Mouse (Mus musculus): ENCODE data around the gene Disp1. TPM values are rescaled to one million over a fixed set of nuclear protein-coding genes. Genes with fewer than 3 reads are reported as not detected.

The Disp1 gene
- total RNA-seq, 2 experiments from 2014 or later, result 5.3 to 6.2 TPM

DNA sequence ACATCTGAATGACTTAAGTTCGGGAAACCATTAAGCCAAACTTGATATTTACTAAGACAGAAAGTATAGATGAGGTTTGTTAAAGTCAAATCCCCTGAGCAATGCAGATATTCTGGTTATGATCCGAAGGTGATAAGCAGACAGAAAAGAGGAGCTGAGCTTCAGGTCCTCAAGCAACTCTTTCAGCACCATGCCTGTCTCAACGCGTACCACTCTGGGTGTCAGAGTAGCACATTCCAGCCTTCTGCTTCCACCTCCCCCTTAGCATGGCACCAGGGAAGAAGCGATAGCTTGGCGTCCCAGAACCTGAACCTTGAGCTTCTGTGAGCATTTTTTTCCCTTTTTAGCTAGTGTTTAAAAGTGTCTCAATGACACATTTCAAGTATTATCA, 57.1 kb downstream of the Disp1 start:
- ATAC-seq (replicated peaks; ENCODE audit: poor library complexity), result no peak

DNA sequence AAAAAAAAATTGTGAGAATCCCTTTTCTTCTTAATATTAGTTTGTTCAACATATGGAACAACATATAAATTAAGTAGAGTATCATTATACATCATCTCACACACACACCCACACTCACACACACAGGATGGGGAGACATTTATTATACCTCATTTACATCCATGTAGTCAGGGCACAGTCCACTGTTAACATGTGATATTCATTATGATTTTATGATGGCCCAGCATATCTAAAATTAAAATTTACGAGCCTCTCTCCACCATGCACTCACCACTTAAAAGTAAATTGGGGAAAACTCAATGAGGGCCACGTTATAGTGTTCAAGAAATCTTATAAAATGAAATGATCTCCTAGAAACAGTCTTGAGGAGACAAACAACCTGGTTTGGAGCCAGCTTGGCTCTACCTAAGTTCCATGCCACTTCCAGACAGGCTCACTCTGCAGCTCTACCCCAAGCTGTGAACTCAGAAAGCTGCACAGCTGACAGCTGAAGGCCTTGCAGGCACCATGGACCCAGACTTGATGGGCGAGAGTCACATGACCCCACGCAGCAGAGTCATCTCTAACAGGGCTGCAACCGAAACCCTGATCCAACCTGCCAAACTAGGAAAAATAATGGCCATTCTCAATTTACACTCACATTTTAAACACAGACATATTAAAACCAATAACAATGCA, 57.7 kb downstream of the Disp1 start:
- ATAC-seq (replicated peaks; ENCODE audit: poor library complexity), result no peak

DNA sequence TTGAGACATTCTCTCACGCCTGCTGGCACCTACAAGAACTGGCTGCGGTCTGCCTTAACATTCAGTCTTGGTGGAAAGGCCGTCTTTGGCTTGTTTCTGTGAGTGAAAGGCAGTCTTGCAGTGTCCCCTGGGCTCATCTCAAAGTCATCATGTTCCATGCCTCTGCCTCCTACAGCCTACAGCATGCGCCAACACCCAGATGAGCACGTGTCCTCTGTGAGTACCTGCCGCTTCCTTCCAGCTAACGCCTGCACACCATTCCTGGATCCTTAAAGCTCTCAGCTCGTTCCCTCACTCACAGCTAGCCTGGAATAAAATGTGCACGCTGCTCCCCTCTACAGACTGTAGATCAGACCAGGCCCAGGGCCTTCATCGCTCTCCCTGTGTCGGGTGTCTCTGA, 60.3 kb downstream of the Disp1 start:
- ATAC-seq (replicated peaks; ENCODE audit: poor library complexity), result no peak

DNA sequence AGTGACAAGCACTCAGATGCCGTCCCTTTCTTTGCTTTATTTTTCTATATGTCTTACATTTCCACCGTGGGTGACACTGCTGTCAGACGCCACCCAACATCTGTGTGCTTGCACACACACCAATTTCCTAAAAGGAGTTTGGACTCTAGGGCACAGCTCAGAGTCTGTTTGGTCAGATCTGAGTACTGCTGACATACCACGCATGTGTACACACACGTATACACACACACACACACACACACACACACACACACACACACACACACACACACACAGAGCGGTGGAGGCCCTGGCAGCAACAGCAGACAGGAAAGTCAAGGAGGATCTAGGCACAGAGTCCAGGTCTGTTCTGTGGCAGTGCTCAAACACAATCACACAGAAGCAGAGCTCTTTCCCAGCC, 61.1 kb downstream of the Disp1 start:
- no peak for ATAC-seq (replicated peaks; ENCODE audit: poor library complexity)

DNA sequence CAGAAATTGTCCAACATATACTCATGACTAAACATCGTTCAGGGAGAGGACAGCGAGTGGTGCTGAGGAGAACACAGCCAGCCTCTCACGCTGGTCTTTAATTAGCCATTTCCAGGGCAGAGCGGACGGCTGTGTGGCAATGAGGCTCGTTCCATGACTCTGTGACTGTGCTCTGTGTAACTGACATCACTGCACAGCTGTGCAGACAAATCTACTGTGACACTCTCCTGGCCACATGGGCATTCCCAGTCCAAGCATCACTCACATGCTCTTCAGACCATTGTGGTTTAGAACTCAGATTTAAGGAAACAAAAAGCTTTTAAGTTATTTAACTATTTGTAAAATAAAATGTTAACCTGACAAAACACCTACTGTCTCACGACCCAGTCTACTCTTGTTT, 62.1 kb downstream of the Disp1 start:
- no peak for ATAC-seq (replicated peaks; ENCODE audit: poor library complexity)

DNA sequence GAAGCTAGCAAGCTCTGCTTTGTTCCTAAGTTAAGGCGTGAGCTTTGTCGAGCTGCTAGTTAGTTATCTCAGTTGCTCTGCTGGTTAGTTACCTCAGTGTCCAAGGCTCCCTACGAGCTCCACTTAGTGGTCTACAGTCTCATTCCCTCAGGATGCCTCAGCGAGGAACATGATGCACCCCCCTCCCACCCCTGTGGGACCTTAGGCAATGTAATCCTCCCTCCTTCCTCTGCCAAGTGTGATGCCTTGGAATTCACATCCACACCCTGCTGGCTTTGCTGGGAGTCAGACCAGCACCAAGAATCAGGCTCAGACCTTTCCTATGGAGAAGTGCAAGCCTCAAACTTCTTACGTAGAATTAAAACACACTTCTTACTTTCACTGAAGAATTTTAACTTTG, 65.7 kb downstream of the Disp1 start:
- ATAC-seq (replicated peaks; ENCODE audit: poor library complexity), result no peak

DNA sequence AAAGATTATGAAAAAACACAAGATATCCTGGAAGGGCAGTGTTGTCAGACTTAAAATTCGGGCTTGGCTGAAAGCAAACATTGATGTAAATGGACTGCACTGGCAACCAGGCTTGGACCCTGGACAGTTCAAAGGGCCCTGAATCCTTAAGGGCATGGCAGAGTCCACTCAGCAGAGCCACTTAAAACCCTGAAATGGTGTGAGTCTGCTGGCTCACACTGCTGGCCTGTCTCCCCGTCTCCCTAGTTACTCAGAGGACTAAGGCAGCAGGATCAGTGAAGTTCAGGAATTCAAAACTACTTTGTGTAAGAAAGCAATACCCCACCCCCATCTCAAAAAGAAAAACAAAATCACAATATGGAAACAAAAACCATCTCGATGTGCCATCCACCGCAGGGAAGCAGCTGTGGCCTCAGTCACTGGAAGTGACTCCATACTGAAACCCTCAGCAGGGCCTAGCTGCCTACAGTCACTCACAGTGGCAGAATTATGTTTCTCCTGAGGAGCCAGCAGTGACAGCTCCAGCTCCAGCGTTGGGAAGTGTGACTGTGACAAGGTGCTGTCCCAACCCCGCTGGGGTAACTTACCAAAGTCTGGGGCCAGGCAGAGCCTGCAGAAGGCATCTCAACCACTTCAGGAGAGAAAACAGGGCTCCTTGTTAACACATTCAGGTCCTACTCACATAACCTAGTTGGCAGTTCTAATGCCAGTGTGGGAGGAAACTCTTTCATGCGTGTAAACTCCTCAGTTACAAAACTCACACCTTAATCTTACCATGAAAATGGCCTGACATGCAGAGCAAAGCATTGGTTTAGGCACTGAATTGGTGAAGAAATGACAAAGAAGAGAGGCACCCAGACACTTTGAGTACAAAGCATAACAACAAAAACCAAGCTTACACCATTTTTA, 66.8 kb downstream of the Disp1 start:
- ATAC-seq (replicated peaks; ENCODE audit: poor library complexity), result no peak

DNA sequence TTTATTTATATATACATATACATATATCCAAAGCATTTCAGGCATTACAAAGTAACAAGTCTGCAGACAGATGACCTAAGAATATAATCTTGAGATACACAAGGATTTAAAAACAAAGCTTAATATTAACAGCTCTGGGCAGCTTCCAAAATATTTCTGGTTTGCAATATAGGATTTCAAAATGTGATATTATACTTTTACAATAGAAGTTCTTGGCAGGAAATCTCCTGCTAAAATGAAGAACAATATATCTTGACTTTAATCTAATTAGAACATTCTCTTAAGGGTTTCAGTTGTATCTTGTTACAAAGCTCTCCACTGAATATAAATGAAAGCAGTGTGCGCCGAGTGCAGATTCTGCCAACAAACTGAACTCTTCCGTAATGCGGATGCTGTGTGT, 68.0 kb downstream of the Disp1 start:
- no peak for ATAC-seq (replicated peaks; ENCODE audit: poor library complexity)

DNA sequence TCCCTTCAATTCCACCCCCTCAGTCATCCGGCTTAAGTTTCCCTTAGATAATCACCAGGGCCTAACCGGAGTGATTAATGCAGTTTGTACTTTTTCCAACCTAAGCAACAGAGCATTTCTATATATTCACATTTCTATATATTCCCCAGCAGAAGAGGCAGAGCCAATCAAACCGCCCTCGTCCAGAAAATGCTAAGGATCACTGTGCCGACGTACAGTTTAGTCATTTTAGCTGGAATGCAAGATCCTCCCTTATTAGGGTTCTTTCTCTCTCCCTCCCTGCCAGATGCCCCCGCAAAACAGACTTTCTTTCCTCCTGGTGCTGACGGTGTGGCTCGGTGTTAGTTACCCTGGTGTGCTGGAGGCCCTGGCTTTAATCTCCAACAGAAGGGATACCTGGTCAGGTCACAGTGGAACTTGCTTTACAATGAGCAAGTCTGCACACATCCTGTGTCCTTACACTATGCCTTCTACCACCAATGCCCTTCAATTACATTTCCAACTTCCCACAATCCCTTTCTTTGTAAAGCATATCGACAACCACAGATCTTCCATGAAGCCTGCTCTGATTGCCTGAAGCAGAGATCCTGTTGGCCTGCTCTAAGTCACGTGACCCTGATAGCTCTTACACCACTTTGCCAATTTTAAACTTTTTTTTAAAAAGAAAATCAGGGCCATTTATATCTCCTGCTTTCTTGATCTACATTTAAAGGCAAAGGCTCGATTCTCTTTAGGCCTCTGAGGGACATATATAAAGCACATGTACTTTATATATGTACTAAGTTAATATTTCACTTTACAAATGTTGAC, 69.6 kb downstream of the Disp1 start:
- ATAC-seq (replicated peaks; ENCODE audit: poor library complexity), result no peak

DNA sequence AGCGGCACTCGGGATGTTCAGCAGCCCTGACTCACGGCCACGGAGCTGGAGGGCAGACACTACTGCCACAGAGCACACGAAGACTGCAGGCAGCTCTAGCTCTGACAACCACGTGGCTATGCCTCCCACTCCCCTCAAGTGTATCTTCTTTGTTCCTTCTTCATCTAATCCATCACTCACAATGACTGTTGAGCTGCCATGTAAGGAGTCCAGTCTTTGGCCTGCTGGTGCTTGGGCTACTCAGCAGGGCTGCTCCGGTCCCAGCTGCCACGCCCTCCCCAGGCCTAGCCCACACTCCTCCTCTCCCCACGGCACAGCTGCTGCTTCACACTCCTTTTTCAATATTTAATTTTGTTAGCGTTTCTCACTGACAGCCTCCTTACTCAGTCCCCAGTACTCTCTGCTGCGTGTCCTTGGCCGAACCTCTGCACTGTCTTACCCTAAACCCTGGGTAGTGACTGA, 70.9 kb downstream of the Disp1 start:
- ATAC-seq (replicated peaks; ENCODE audit: poor library complexity), result no peak

DNA sequence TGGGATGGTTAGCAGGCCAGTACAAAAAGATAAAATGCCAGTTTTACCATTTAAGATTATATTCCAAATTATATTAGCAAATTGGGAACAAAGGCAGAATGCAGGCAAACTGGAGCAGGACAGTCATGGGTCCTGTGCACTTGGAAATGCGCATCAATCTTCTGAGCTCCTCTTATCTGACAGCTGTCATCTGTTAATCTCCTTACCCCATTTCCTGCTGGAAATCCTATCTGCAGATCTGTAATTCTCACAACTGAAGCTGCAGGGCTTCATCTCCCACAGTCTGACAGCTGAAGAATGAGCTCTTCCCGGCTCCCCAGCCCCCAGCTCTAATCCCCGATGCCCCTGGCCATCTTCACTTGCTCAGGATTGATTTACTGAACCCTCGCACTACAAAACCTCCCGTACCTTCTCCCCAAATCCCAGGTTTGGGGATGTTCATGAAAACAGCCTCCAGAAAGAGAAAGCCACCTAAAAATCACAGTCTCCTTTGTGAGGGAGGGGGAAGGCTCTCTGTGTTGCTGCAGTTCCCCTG, 71.7 kb downstream of the Disp1 start:
- no peak for ATAC-seq (replicated peaks; ENCODE audit: poor library complexity)

DNA sequence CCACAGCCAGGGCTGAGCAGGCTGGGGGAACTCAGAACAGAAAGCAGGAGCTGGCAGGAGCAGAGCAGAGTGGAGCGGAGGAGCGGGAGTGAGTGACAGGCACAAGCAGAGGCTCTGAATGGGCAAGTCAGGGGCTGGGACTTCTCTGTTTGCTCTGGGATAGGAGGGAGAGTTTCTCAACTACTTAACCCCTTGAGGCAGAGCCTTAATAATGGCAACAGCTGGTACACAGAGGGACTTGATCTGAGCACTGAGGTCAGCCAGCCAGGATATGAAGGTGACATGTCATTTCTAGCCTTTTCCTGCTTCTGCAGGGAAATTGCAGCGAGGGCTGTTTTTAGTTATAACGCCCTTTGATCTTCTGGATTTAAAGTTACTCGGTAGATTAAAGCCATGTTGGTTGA, 73.9 kb downstream of the Disp1 start:
- peak; percentile 89 for ATAC-seq (replicated peaks; ENCODE audit: poor library complexity)

DNA sequence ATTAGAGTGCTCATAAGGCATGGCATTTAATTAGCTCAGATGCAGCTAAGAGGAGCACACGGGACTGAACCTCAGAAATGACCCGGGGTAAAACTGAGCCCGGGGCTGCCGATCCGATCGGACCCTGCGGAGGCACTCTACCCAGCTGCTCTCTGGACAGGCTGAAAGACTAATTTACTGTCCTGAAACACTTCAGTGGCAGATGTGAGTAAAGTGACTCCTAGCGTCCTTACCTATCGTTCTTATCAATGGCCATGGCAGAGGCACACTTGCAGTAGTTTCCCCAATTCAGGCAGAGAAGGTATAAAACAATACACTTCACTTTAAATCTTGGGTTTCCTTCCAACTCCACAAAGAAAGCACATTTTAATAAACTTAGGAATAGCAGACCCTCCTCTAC, 74.5 kb downstream of the Disp1 start:
- ATAC-seq (replicated peaks; ENCODE audit: poor library complexity), result no peak

DNA sequence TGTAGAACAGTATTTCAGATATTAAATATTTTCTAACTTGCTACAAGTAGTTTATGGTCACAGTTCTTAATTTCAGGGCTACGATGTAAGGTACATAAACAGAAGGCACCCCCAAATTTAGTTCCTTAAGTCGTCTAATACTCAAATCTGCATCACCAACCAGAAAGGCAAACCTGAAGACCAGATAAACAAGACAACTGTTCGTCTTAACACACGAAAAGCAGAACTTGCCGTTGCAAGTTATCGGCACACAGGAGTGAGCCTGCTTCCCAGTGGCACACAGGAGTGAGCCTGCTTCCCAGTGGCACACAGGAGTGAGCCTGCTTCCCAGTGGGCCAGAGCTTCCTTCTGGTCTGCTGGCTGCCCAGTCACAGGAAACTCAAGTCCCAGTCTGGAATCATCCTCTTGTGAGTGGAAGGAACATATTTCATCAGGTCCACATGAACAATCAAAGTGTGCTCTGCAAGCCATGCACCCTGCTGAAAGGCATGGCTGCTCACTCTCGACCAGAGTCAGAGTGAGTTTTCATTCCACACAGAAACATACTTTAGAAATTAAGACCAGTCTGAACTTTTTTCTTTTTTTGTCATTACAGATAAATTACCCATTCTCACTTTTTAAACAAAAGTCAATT, 75.1 kb downstream of the Disp1 start:
- peak; percentile 37 for ATAC-seq (replicated peaks; ENCODE audit: poor library complexity)

DNA sequence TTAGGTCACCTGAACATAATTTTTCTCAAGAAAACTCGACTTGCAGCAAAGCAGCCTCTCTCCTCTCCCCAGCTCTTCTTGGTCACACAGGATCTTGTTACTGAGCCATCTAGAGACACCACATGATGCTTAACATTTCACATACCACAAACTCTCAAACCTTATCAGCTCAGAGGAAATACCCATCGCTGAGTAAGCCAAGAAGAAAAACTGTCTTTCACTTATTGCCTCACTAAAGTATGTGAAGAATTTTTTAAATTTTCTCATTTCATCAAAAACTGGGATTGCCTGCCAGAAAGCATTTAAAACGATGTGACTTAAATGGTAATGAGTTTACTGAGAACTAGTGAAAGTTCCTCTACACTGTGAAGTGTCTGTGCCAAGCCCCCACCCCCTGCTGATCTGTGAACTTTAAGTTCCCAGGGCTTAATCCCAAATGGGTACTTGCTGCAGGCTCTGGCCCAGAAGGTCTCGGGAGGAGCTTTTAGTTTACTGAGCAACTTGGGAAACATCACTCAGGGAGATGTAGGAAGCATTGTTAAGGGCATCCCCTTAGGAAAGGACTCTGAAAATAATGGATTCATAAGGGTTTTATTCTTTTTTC, 76.6 kb downstream of the Disp1 start:
- ATAC-seq (replicated peaks; ENCODE audit: poor library complexity), result peak; percentile 30; the same call in 1 of the 2 replicates

DNA sequence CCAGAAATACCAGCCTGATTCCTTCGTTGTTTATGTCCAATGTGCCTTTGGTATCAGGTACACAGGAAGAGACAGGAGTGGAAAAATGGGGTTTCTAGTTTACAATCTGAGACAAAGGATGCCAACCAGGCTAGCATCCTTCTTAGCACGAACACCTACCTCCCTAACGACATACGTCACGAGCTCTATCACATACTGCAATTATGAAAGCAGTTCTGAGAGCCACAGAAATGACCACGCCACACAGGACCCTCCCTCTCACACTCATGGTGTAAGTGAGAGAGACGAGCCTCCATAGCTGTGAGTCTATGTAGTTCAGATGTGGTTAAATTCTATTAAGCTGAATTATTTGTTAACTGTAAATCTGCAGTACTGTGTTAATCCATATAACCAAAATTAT, 78.1 kb downstream of the Disp1 start:
- ATAC-seq (replicated peaks; ENCODE audit: poor library complexity), result no peak

DNA sequence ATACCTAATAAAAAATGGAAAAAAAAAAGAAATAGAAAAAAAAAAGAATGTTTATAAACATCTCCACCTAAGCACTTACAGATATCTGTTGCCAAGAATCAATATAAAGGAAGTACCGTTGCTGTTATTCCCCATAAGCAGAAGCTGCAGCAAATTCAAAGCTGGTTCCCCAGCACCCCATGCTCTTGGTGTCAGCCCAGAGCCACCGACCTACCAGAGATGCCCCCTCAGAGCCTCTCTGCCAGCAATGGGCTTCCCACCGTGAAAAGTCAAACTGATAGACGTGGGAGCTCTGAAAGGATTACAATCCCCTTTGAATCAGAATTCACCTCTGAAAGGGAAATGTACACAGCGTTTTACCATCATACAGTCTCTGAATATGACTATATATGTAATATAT, 78.8 kb downstream of the Disp1 start:
- no peak for ATAC-seq (replicated peaks; ENCODE audit: poor library complexity)

DNA sequence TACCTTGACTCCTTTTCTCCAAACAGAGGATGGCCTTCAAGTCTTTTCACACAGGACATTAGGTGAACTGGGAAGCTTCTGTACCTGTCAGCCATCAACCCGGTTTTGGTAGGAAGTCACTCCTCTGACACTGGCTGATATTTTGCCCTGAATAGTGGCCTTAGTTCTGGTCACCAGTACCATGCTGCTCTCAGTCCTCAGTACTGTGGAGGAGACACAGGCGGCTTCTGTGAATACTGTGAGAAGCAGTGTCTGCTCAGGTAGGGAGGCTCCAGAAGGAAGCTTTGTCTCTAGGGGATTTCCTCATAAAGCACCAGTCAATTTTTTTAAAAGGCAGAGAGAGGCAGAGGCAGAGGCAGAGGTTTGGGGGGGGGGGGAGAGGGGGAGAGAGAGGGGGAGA, 80.0 kb downstream of the Disp1 start:
- no peak for ATAC-seq (replicated peaks; ENCODE audit: poor library complexity)

DNA sequence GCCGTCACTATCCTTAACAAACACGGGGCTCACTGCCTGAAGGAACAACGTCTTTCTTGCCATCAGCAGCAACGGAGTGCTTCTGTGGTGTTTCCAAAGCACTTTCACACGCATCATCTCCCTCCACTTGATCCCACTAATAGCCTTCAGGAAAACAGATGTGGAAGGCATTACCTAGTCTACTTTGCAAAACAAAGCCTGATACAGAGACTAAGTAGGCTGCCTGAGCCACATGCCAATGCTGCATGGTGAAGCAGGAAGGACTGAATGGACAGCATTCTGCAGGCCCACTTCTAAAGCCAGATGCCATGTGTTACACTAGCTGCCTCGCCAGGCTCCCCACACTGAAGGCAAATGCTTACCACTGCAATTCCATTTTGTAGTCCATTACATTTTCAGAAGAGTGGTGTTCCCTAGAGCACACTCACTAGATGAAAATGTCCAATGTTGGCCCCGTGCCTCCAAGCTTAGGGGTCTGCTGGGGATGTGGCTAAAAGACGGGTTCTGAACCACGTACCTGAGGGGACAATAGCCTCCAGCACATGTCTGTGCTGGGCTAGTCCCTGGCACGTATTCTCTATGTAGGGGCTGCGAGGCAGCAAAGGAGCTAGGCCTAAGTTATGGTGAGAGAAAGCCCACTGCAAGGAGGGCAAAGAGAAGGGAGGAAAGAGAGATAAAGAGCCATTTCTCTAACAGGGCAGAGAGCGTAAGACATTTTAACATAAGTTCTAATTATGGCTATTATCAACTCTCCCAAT, 80.6 kb downstream of the Disp1 start:
- ATAC-seq (replicated peaks; ENCODE audit: poor library complexity), result no peak

DNA sequence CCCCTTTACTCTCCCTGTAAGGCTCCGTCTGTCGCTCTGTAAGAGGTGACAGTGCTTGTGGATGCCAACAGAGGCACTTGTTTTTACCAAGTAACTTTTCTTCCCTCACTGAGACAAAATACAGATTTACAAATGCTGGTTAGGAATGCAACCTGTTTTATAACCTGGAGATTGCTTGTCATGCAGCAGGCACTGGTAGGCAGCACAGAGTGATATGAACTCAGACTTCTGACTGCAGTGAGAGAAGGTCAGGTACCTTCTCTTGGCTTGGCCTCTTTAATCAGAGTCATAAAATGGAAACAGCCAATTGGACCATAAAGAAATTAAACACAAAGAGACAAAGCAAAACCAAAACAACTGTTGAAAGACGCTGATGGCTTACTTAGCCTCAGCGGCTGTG, 83.2 kb downstream of the Disp1 start:
- ATAC-seq (replicated peaks; ENCODE audit: poor library complexity), result no peak

Data from megakaryocyte progenitor cell, adult 5-6 weeks (primary cell).